Comparison of ENCODE assay signal across 10 mouse cellular contexts in genomic region chr6:125433704-125434447, GRCm38 (mm10). TPM values are rescaled to one million over a fixed set of nuclear protein-coding genes. Genes with fewer than 3 reads are reported as not detected.
DNase-seq lines count a peak whose midpoint lies in the region; ATAC-seq lines count a peak whose summit lies in the region.
"Had no signal": no experiment of that assay in that cellular context is flagged by ENCODE, and none has a peak within 500 bp of the region (broad histone marks: within the 10 kb centered on the region; RNA-seq: fewer than 3 reads in every experiment).

No protein-coding gene starts in this region.

- peak; percentile 51 for DNase-seq in midbrain, embryonic 11.5 days (ENCODE audit: low spot score, missing footprints)
- no peak for DNase-seq in midbrain, embryonic 14.5 days
- DNase-seq in ZHBTc4 (ENCODE audit: low read depth, low spot score), result peak; percentile 98
- DNase-seq in lung, postnatal 25 days (ENCODE audit: low spot score), result peak; percentile 84
- no peak for DNase-seq in thymus, postnatal 36 days
- no peak for DNase-seq in embryo, embryonic 9.5 days (ENCODE audit: extremely low spot score)
- DNase-seq: adrenal gland, postnatal 25 days had no signal

- H3K27me3 ChIP-seq in midbrain, embryonic 11.5 days (ENCODE audit: control insufficient read depth, insufficient read depth, low read length), result no peaks in the 10 kb centered on the region
- no peaks in the 10 kb centered on the region for H3K27me3 ChIP-seq in midbrain, embryonic 14.5 days (ENCODE audit: control insufficient read depth, insufficient read depth, low read length)
- H3K27me3 ChIP-seq: neural tube, embryonic 13.5 days had no signal

- no peak overlapping the region for H3K9ac ChIP-seq in midbrain, embryonic 11.5 days (ENCODE audit: low read length)
- no peak overlapping the region for H3K9ac ChIP-seq in midbrain, embryonic 14.5 days (replicated peaks; ENCODE audit: low read length)
- H3K9ac ChIP-seq: neural tube, embryonic 13.5 days had no signal

- 78% methylated on average over 6 of the region's 6 CpGs for WGBS in midbrain, embryonic 11.5 days
- 82% methylated on average over 6 of the region's 6 CpGs for WGBS in midbrain, embryonic 14.5 days

- ATAC-seq in midbrain, embryonic 11.5 days (ENCODE audit: low FRiP score), result no peak
- ATAC-seq in midbrain, embryonic 14.5 days (ENCODE audit: low FRiP score, low TSS enrichment), result no peak
- no peak for ATAC-seq in frontal cortex, adult (ENCODE audit: low TSS enrichment)

- no peak overlapping the region for H3K4me2 ChIP-seq in midbrain, embryonic 11.5 days
- H3K4me2 ChIP-seq in midbrain, embryonic 14.5 days (ENCODE audit: low read length), result no peak overlapping the region
- H3K4me2 ChIP-seq: neural tube, embryonic 13.5 days had no signal

- H3K9me3 ChIP-seq in midbrain, embryonic 11.5 days (ENCODE audit: control insufficient read depth, low read length), result no peaks in the 10 kb centered on the region
- no peaks in the 10 kb centered on the region for H3K9me3 ChIP-seq in midbrain, embryonic 14.5 days (ENCODE audit: control insufficient read depth, low read length)
- H3K9me3 ChIP-seq: forebrain, embryonic 10.5 days; neural tube, embryonic 13.5 days had no signal

- no peaks in the 10 kb centered on the region for H3K4me1 ChIP-seq in midbrain, embryonic 11.5 days (ENCODE audit: control insufficient read depth, insufficient read depth, low read length)
- H3K4me1 ChIP-seq in midbrain, embryonic 14.5 days (ENCODE audit: control insufficient read depth, insufficient read depth, low read length), result no peaks in the 10 kb centered on the region

- H3K27ac ChIP-seq in midbrain, embryonic 11.5 days (ENCODE audit: low read depth, low read length), result no peak overlapping the region
- H3K27ac ChIP-seq in midbrain, embryonic 14.5 days (replicated peaks; ENCODE audit: low read depth, low read length), result no peak overlapping the region
- H3K27ac ChIP-seq: forebrain, embryonic 10.5 days; neural tube, embryonic 13.5 days had no signal

- no peaks in the 10 kb centered on the region for H3K36me3 ChIP-seq in midbrain, embryonic 11.5 days (ENCODE audit: control insufficient read depth, insufficient read depth, low read length)
- no peaks in the 10 kb centered on the region for H3K36me3 ChIP-seq in midbrain, embryonic 14.5 days (ENCODE audit: control insufficient read depth, insufficient read depth, low read length)
- H3K36me3 ChIP-seq: forebrain, embryonic 10.5 days; neural tube, embryonic 13.5 days had no signal

- no peak overlapping the region for H3K4me3 ChIP-seq in midbrain, embryonic 11.5 days (ENCODE audit: low read depth, low read length)
- no peak overlapping the region for H3K4me3 ChIP-seq in midbrain, embryonic 14.5 days (replicated peaks; ENCODE audit: low read depth, low read length)
- H3K4me3 ChIP-seq: forebrain, embryonic 10.5 days; neural tube, embryonic 13.5 days had no signal

RNA-seq across cellular contexts. Expression of gene Plekhg6, which starts 53.3 kb away (rescaled TPM):
- polyA plus RNA-seq in midbrain, embryonic 11.5 days (2014; fragmentation: Nextera tagmentation; extraction: Ambion mirVana), result not detected in 2 replicates
- 0.08 TPM in 1 of 2 replicates, not detected in the other for polyA plus RNA-seq in midbrain, embryonic 14.5 days (2014; fragmentation: Nextera tagmentation; extraction: Ambion mirVana)
- polyA plus RNA-seq: neural tube, embryonic 13.5 days had no signal

Comparison
In these comparisons a context has a peak if more than half of its experiments do, and no peak if none do; other contexts are left out.
1. DNase-seq: peak in midbrain, embryonic 11.5 days (single experiment), ZHBTc4 (single experiment) and lung, postnatal 25 days (single experiment); none in midbrain, embryonic 14.5 days (single experiment), thymus, postnatal 36 days (0 of 2) and embryo, embryonic 9.5 days (single experiment).